Mouse (Mus musculus): ENCODE results near the gene Acvr1. TPM values are rescaled to one million over a fixed set of nuclear protein-coding genes. Genes with fewer than 3 reads are reported as not detected.

Acvr1 gene
- polyA plus RNA-seq, 1 experiment from 2014 or later, result 9.2 TPM

DNA sequence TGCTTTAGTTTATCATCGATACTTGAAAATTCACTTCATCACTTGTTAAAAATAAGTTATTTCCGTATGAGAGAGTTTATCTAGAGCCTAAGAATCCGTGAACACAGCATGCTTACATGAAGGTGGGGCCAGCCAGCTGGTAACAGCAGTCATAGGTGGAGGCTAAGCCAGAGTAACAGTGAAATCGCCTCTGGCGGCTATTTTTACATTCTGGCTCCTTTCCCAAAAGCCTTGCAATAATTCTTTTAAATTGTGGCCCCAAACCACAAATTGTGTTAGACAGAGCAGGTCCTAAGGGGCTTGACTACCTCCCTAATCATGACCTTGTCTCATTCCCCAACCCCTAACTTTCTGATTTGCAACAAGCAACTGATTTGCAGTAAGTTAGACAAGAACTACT lies 214.1 kb downstream of the Acvr1 start:
- Histone ChIP-seq H3K4me2 (no peak overlapping the region), H3K9ac (no peak overlapping the region), H3K4me1 (peaks cover 21% of the 10 kb centered on the region), H3K9me3 (no peaks in the 10 kb centered on the region), H3K36me3 (no peaks in the 10 kb centered on the region), H3K4me3 (no peak overlapping the region), H3K27me3 (replicated peaks) (peaks cover 11% of the 10 kb centered on the region; the same call in 1 of the 2 replicates), H3K27ac (replicated peaks) (no peak overlapping the region)
- ATAC-seq (ENCODE audit: extremely low read depth, insufficient number of reproducible peaks, low FRiP score, low TSS enrichment), result no peak
- WGBS, result 34% methylated on average over 5 of the region's 5 CpGs

- Histone ChIP-seq H3K9ac (no peak overlapping the region), H3K4me3 (no peak overlapping the region), H3K4me1 (peaks cover 14% of the 10 kb centered on the region; the same call in 1 of the 2 replicates), H3K27ac (replicated peaks) (no peak overlapping the region), H3K27me3 (replicated peaks) (no peaks in the 10 kb centered on the region), H3K9me3 (no peaks in the 10 kb centered on the region), H3K36me3 (no peaks in the 10 kb centered on the region), H3K4me2 (no peak overlapping the region)
- WGBS, result 86% methylated on average over 2 of the region's 2 CpGs
- no peak for ATAC-seq (ENCODE audit: extremely low read depth, insufficient number of reproducible peaks, low FRiP score, low TSS enrichment)
These were observed 216.3 kb downstream of the Acvr1 start for GRCm38 (mm10) chr2:58350657-58351056.

Other genes with a start within 250 kb of the Acvr1 start
- 2.1 and 2.4 TPM in 2 replicates for gene Acvr1c, start 209.3 kb downstream of the Acvr1 start, polyA plus RNA-seq (2015; fragmentation: Nextera tagmentation; extraction: Ambion mirVana)
- 0.15 TPM in 1 of 2 replicates, not detected in the other for gene Gm17409, start 97.0 kb downstream of the Acvr1 start, polyA plus RNA-seq (2015; fragmentation: Nextera tagmentation; extraction: Ambion mirVana)
- gene Upp2, start 141 bp upstream of the Acvr1 start, polyA plus RNA-seq (2015; fragmentation: Nextera tagmentation; extraction: Ambion mirVana), result 6.4 and 7.6 TPM in 2 replicates

Data from heart, embryonic 13.5 days (tissue).